Mouse (Mus musculus) erythroblast, embryonic 14.5 days (primary cell): ENCODE measurements around the gene Apba2. TPM values are rescaled to one million over a fixed set of nuclear protein-coding genes. Genes with fewer than 3 reads are reported as not detected.

ENCODE experiments used
- H3K27me3 ChIP-seq: 2 replicates; pipeline ENCODE4 v1.6.1; 2012; ENCODE audit warnings: inconsistent platforms; ENCODE audit not compliant: control insufficient read depth
- H3K36me3 ChIP-seq: 2 replicates; pipeline ENCODE4 v1.6.1; 2012; ENCODE audit warnings: mild to moderate bottlenecking, inconsistent platforms; ENCODE audit not compliant: control insufficient read depth
- H3K4me1 ChIP-seq: 2 replicates; pipeline ENCODE4 v1.6.1; 2012; ENCODE audit warnings: inconsistent platforms; ENCODE audit not compliant: control insufficient read depth
- H3K4me3 ChIP-seq: replicated peaks from 2 replicates; pipeline ENCODE3; 2012; ENCODE audit warnings: moderate library complexity, mild to moderate bottlenecking, inconsistent platforms
- H3K9me3 ChIP-seq: 2 replicates; pipeline ENCODE4 v1.6.1; 2012; ENCODE audit warnings: low read length, inconsistent platforms, mixed read lengths; ENCODE audit not compliant: control insufficient read depth
- GATA1 ChIP-seq: IDR thresholded peaks from 2 replicates; pipeline ENCODE4 v1.6.1; 2012; ENCODE audit warnings: low read length, inconsistent platforms, mixed read lengths
- TAL1 ChIP-seq: IDR thresholded peaks from 3 replicates; pipeline ENCODE4 v1.6.1; 2012; ENCODE audit warnings: low read length, inconsistent platforms, mixed read lengths
- polyA plus RNA-seq: library from polyadenylated mRNA; stranded (reverse); fragments of >175 nt; gene quantifications from 2 replicates; pipeline ENCODE4 v1.2.3, GENCODE M21; 2012

The Apba2 gene
- polyA plus RNA-seq, 1 experiment, result not detected

GRCm38 (mm10) chr7:64596652-64597051, 95.1 kb downstream of the Apba2 start:
- no peak for TF ChIP-seq TAL1
- no peak for TF ChIP-seq GATA1
- H3K4me1 ChIP-seq, result no peaks in the 10 kb centered on the region
- no peaks in the 10 kb centered on the region for H3K36me3 ChIP-seq
- no peaks in the 10 kb centered on the region for H3K27me3 ChIP-seq
- no peak overlapping the region for H3K4me3 ChIP-seq
- H3K9me3 ChIP-seq, result peaks cover 38% of the 10 kb centered on the region

- Histone ChIP-seq H3K36me3 (no peaks in the 10 kb centered on the region), H3K4me1 (no peaks in the 10 kb centered on the region), H3K4me3 (no peak overlapping the region), H3K9me3 (peaks cover 11% of the 10 kb centered on the region; the same call in 1 of the 2 replicates), H3K27me3 (no peaks in the 10 kb centered on the region)
- TF ChIP-seq TAL1 (no peak), GATA1 (no peak)
These were observed 108.4 kb downstream of the Apba2 start for GRCm38 (mm10) chr7:64609866-64610265.

GRCm38 (mm10) chr7:64610875-64611274, 109.4 kb downstream of the Apba2 start:
- Histone ChIP-seq H3K4me1 (no peaks in the 10 kb centered on the region), H3K9me3 (peaks cover 11% of the 10 kb centered on the region; the same call in 1 of the 2 replicates), H3K27me3 (no peaks in the 10 kb centered on the region), H3K36me3 (no peaks in the 10 kb centered on the region), H3K4me3 (no peak overlapping the region)
- no peak for TF ChIP-seq GATA1
- no peak for TF ChIP-seq TAL1

- no peaks in the 10 kb centered on the region for H3K4me1 ChIP-seq
- TF ChIP-seq TAL1 (no peak), GATA1 (no peak)
- H3K27me3 ChIP-seq, result no peaks in the 10 kb centered on the region
- H3K4me3 ChIP-seq, result no peak overlapping the region
- H3K36me3 ChIP-seq, result no peaks in the 10 kb centered on the region
- H3K9me3 ChIP-seq, result peaks cover 30% of the 10 kb centered on the region
These were observed 117.8 kb downstream of the Apba2 start for GRCm38 (mm10) chr7:64619261-64619660.

- H3K36me3 ChIP-seq, result no peaks in the 10 kb centered on the region
- no peaks in the 10 kb centered on the region for H3K4me1 ChIP-seq
- H3K4me3 ChIP-seq, result no peak overlapping the region
- TF ChIP-seq TAL1 (no peak), GATA1 (no peak)
- no peaks in the 10 kb centered on the region for H3K27me3 ChIP-seq
- peaks cover 33% of the 10 kb centered on the region for H3K9me3 ChIP-seq
These were observed 125.0 kb downstream of the Apba2 start for GRCm38 (mm10) chr7:64626494-64626893.

GRCm38 (mm10) chr7:64627972-64628655, 126.6 kb downstream of the Apba2 start:
- Histone ChIP-seq H3K9me3 (peaks cover 40% of the 10 kb centered on the region), H3K27me3 (no peaks in the 10 kb centered on the region), H3K4me1 (no peaks in the 10 kb centered on the region), H3K4me3 (no peak overlapping the region), H3K36me3 (no peaks in the 10 kb centered on the region)
- TF ChIP-seq TAL1 (no peak), GATA1 (no peak)

- Histone ChIP-seq H3K27me3 (no peaks in the 10 kb centered on the region), H3K36me3 (no peaks in the 10 kb centered on the region), H3K4me1 (no peaks in the 10 kb centered on the region), H3K4me3 (no peak overlapping the region), H3K9me3 (peaks cover 48% of the 10 kb centered on the region)
- TF ChIP-seq TAL1, result no peak
- no peak for TF ChIP-seq GATA1
These were observed 129.2 kb downstream of the Apba2 start for GRCm38 (mm10) chr7:64630697-64631096.

GRCm38 (mm10) chr7:64631131-64631530, 129.6 kb downstream of the Apba2 start:
- TF ChIP-seq GATA1 (no peak), TAL1 (no peak)
- Histone ChIP-seq H3K27me3 (no peaks in the 10 kb centered on the region), H3K4me1 (no peaks in the 10 kb centered on the region), H3K36me3 (no peaks in the 10 kb centered on the region), H3K9me3 (peaks cover 50% of the 10 kb centered on the region), H3K4me3 (no peak overlapping the region)

- TF ChIP-seq TAL1 (no peak), GATA1 (no peak)
- Histone ChIP-seq H3K4me3 (no peak overlapping the region), H3K9me3 (peaks cover 47% of the 10 kb centered on the region), H3K27me3 (no peaks in the 10 kb centered on the region), H3K36me3 (no peaks in the 10 kb centered on the region), H3K4me1 (no peaks in the 10 kb centered on the region)
These were observed 130.4 kb downstream of the Apba2 start for GRCm38 (mm10) chr7:64631781-64632351.

GRCm38 (mm10) chr7:64633182-64633581, 131.7 kb downstream of the Apba2 start:
- no peak overlapping the region for H3K4me3 ChIP-seq
- H3K4me1 ChIP-seq, result no peaks in the 10 kb centered on the region
- H3K36me3 ChIP-seq, result no peaks in the 10 kb centered on the region
- H3K27me3 ChIP-seq, result no peaks in the 10 kb centered on the region
- peaks cover 46% of the 10 kb centered on the region for H3K9me3 ChIP-seq
- TF ChIP-seq GATA1, result no peak
- no peak for TF ChIP-seq TAL1
